ENCODE assay signal across 9 mouse cellular contexts in genomic region chr3:18524011-18524410, GRCm38 (mm10).
"Had no signal": no experiment of that assay in that cellular context is flagged by ENCODE, and none has a peak within 500 bp of the region (broad histone marks: within the 10 kb centered on the region; RNA-seq: fewer than 3 reads in every experiment).

No protein-coding gene starts in this region.

- DNase-seq: kidney, adult 2 months; liver, embryonic 13.5 days; lung, adult 2 months; lung, postnatal 36 days; retina, postnatal 1 day; right cerebral cortex, postnatal 25 days; spleen, adult 18-20 months; thymus, adult 18-20 months; thymus, postnatal 36 days had no signal
